Mouse (Mus musculus) midbrain, postnatal 0 days (tissue): Measurements from ENCODE around the gene Cfd. TPM values are rescaled to one million over a fixed set of nuclear protein-coding genes. Genes with fewer than 3 reads are reported as not detected.

Experiments used
- ATAC-seq: fragments of 200-750 bp; cut with Nextera tagmentation; 2 replicates; pipeline ENCODE4 v1.8.0; 2017; ENCODE audit warnings: moderate number of reproducible peaks, mild to moderate bottlenecking, moderate TSS enrichment, moderate library complexity; ENCODE audit not compliant: low FRiP score
- DNase-seq: peaks from one replicate; pipeline ENCODE4 v3.0.0-alpha.2; 2015; ENCODE audit warnings: low spot score
- H3K27ac ChIP-seq: fragments of 300-500 bp; sonication (generic); 2 replicates; pipeline ENCODE4 v1.5.1; 2014; ENCODE audit warnings: low read depth, mild to moderate bottlenecking, low read length, mixed read lengths
- H3K27me3 ChIP-seq: fragments of 300-500 bp; sonication (generic); 2 replicates; pipeline ENCODE4 v1.6.1; 2014; ENCODE audit warnings: low read length, control low read depth, mixed read lengths; ENCODE audit not compliant: insufficient read depth
- H3K36me3 ChIP-seq: fragments of 300-500 bp; sonication (generic); 2 replicates; pipeline ENCODE4 v1.6.1; 2014; ENCODE audit warnings: low read length, control low read depth, mixed read lengths; ENCODE audit not compliant: insufficient read depth
- H3K4me1 ChIP-seq: fragments of 300-500 bp; sonication (generic); 2 replicates; pipeline ENCODE4 v1.6.1; 2014; ENCODE audit warnings: mild to moderate bottlenecking, control low read depth, antibody characterized with exemption, low read length, mixed read lengths; ENCODE audit not compliant: insufficient read depth
- H3K4me2 ChIP-seq: fragments of 300-500 bp; sonication (generic); 2 replicates; pipeline ENCODE4 v1.6.1; 2014; ENCODE audit warnings: low read depth, mild to moderate bottlenecking, low read length, mixed read lengths; ENCODE audit not compliant: poor library complexity, severe bottlenecking
- H3K4me3 ChIP-seq: fragments of 300-500 bp; sonication (generic); 2 replicates; pipeline ENCODE4 v1.5.1; 2014; ENCODE audit warnings: low read depth, mild to moderate bottlenecking, low read length, moderate library complexity
- H3K9ac ChIP-seq: fragments of 300-500 bp; sonication (generic); replicated peaks from 2 replicates; pipeline ENCODE4 v1.6.1; 2014; ENCODE audit warnings: mild to moderate bottlenecking, low read length, moderate library complexity, mixed read lengths; ENCODE audit not compliant: poor library complexity, severe bottlenecking
- H3K9me3 ChIP-seq: fragments of 300-500 bp; sonication (generic); 2 replicates; pipeline ENCODE4 v1.6.1; 2016; ENCODE audit warnings: low read length, control low read depth
- CTCF ChIP-seq: IDR thresholded peaks from 2 replicates; pipeline ENCODE4 v1.5.1; 2016; ENCODE audit warnings: antibody characterized with exemption, mild to moderate bottlenecking
- WGBS: fragments of 180-500 bp; shearing (Covaris S2); extraction: QIAGEN DNeasy Blood & Tissue Kit; methylation state at CpG from one replicate; pipeline ENCODE4 v1.1.7; 2014; 5-methylcytosine and 5-hydroxymethylcytosine counted together
- polyA plus RNA-seq: library from polyadenylated mRNA; unstranded; fragments of >200 nt; fragmentation: Nextera tagmentation; extraction: Ambion mirVana; gene quantifications from 2 replicates; pipeline ENCODE4 v1.2.1, GENCODE M21; 2015
- total RNA-seq: library from RNA; depleted of rRNA; stranded (reverse); fragments of >200 nt; gene quantifications from 2 replicates; pipeline ENCODE4 v1.2.3, GENCODE M21; 2014

The Cfd gene
- total and polyA plus RNA-seq, 2 experiments from 2014 or later: not detected

GRCm38 (mm10) chr10:79920056-79920890, 29.6 kb downstream of the Cfd start:
- 17% methylated on average over 26 of the region's 26 CpGs for WGBS
- no peak for TF ChIP-seq CTCF
- H3K27me3 ChIP-seq: peaks cover 50% of the 10 kb centered on the region
- DNase-seq (no peak), ATAC-seq (peak; percentile 9; the same call in 1 of the 2 replicates)
- no peak overlapping the region for H3K27ac ChIP-seq
- peaks cover 13% of the 10 kb centered on the region for H3K4me1 ChIP-seq
- no peaks in the 10 kb centered on the region for H3K36me3 ChIP-seq
- H3K9ac ChIP-seq: no peak overlapping the region
- H3K9me3 ChIP-seq: no peaks in the 10 kb centered on the region
- H3K4me3 ChIP-seq: peak overlapping the region; percentile 37
- H3K4me2 ChIP-seq: peak overlapping the region; percentile 47

DNA sequence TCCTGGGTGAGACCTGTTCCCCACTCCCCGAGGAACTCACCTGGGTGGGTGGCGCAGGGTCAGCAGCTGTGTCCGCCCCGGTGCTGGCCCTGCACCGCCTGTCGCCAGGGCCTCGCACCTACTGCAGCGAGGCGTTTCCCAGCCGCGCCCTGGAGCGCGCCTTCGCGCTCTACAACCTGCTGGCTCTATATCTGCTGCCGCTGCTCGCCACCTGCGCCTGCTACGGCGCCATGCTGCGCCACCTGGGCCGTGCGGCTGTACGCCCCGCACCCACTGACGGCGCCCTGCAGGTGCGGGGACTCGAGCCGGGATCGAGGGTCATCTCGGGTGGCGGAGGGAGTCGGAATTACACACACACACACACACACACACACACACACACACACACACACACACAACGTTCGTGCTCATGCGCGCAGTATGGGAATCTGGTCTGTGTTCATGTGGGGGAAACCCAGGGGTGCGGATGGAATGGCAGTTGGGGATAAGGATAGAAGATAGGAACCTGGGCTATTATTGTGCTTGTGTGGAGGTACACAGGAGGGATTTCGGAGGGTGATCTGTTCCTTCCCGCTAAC, 30.4 kb downstream of the Cfd start, which contains the start of gene R3hdm4:
TSS of gene R3hdm4 (minus strand) at position 251 of the 578 bp plus-strand sequence.
- Histone ChIP-seq H3K27me3 (peaks cover 50% of the 10 kb centered on the region), H3K4me3 (peak within 1 kb of the TSS; percentile 37), H3K9ac (peak within 1 kb of the TSS; percentile 25), H3K36me3 (no peaks in the 10 kb centered on the region), H3K27ac (no peak within 1 kb of the TSS), H3K9me3 (no peaks in the 10 kb centered on the region), H3K4me1 (peaks cover 12% of the 10 kb centered on the region), H3K4me2 (peak within 1 kb of the TSS; percentile 47)
- WGBS: 3% methylated on average over 34 of the region's 41 CpGs
- no peak for TF ChIP-seq CTCF
- no peak for DNase-seq
- ATAC-seq: no peak

- Histone ChIP-seq H3K4me1 (peaks cover 12% of the 10 kb centered on the region; the same call in 1 of the 2 replicates), H3K27ac (no peak overlapping the region), H3K27me3 (peaks cover 50% of the 10 kb centered on the region), H3K4me3 (peak overlapping the region; percentile 37), H3K9ac (peak overlapping the region; percentile 25), H3K36me3 (no peaks in the 10 kb centered on the region), H3K4me2 (peak overlapping the region; percentile 47), H3K9me3 (no peaks in the 10 kb centered on the region)
- no peak for ATAC-seq
- no peak for TF ChIP-seq CTCF
- DNase-seq: no peak
- 2% methylated on average over 34 of the region's 34 CpGs for WGBS
Observed at GRCm38 (mm10) chr10:79921572-79921971, 30.9 kb downstream of the Cfd start.

DNA sequence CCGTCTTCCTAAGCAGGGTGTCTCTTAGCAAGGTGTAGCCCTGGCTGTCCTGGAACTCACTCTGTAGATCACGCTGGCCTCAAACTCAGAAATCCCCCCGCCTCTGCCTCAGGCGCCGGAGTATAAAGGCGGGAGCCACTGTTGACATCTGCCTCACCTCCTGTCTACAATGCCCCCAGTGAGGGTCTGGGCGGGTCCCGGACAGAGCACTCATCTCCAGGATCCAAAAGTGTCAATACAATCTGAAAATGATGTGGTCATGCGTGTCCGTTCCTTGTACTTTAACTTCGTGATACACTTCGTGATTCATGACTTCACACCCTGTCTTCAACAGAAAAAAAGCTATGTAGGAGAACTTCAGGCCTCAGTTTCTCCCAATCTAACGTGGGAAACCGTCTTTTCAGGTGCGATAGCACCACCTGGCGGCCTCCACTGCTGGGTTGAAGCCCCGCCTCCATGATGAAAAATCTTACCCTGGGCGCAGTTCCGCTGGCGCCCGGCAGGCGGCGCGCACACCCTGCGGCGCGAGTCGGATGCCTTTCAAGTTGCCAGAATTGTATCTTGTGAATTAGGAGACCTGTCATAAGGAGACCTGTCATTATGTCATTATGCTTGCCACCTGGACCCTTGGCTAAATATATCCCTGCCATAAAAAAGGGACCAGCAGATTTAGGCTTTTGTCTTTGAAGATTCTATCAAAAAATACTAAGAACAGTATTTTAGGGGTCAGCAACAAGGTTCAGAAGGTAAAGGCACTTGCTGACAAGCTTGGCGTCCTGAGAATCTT, 34.5 kb downstream of the Cfd start:
- ATAC-seq: no peak
- Histone ChIP-seq H3K4me3 (no peak overlapping the region), H3K9me3 (no peaks in the 10 kb centered on the region), H3K36me3 (no peaks in the 10 kb centered on the region), H3K4me1 (peaks cover 12% of the 10 kb centered on the region), H3K27me3 (peaks cover 26% of the 10 kb centered on the region), H3K4me2 (peak overlapping the region; percentile 90; the same call in 1 of the 2 replicates), H3K9ac (no peak overlapping the region), H3K27ac (no peak overlapping the region)
- 10% methylated on average over 29 of the region's 29 CpGs for WGBS
- TF ChIP-seq CTCF: peak; percentile 100
- peak; percentile 87 for DNase-seq

GRCm38 (mm10) chr10:79925785-79926490, 35.3 kb downstream of the Cfd start:
- Histone ChIP-seq H3K27me3 (peaks cover 19% of the 10 kb centered on the region), H3K36me3 (0 out of 2 replicates have a peak, but pooled peaks cover 1% of the 10 kb centered on the region), H3K9ac (peak overlapping the region; percentile 86; the same call in 1 of the 2 replicates), H3K4me2 (peak overlapping the region; percentile 90), H3K4me1 (peaks cover 10% of the 10 kb centered on the region), H3K4me3 (peak overlapping the region; percentile 89), H3K27ac (peak overlapping the region; percentile 82; the same call in 1 of the 2 replicates), H3K9me3 (no peaks in the 10 kb centered on the region)
- WGBS: 10% methylated on average over 14 of the region's 15 CpGs
- TF ChIP-seq CTCF: no peak
- no peak for ATAC-seq
- no peak for DNase-seq
